Mouse (Mus musculus): ENCODE results near the gene D10Wsu102e. TPM values are rescaled to one million over a fixed set of nuclear protein-coding genes. Genes with fewer than 3 reads are reported as not detected.

D10Wsu102e gene
- 0.50 and 0.55 TPM in 2 replicates for polyA plus RNA-seq (2015; fragmentation: Nextera tagmentation; extraction: Ambion mirVana)

- WGBS = under 1% methylated on average over 29 of the region's 30 CpGs
- peak; percentile 99 for DNase-seq (ENCODE audit: low spot score)
- Histone ChIP-seq H3K9ac (ENCODE audit: low read depth, low read length) (peak within 1 kb of the TSS; percentile 87), H3K27ac (peak within 1 kb of the TSS; percentile 75), H3K4me3 (replicated peaks; ENCODE audit: low read depth, low read length) (peak within 1 kb of the TSS; percentile 90), H3K4me1 (replicated peaks; ENCODE audit: insufficient read depth, low read length) (peaks cover 4% of the 10 kb centered on the region; the same call in 1 of the 2 replicates), H3K4me2 (ENCODE audit: low read length) (peak within 1 kb of the TSS; percentile 85), H3K36me3 (ENCODE audit: insufficient read depth, low read length) (peaks cover 8% of the 10 kb centered on the region), H3K9me3 (replicated peaks; ENCODE audit: low read length) (no peaks in the 10 kb centered on the region), H3K27me3 (ENCODE audit: insufficient read depth, low read length) (no peaks in the 10 kb centered on the region)
- TF ChIP-seq CTCF (IDR thresholded peaks at IDR 0.05; ENCODE audit: low read depth) = no peak
- ATAC-seq (replicated peaks; ENCODE audit: low FRiP score, low read depth) = peak; percentile 97
These were observed at the start of gene D10Wsu102e for GRCm38 (mm10) chr10:83359956-83360355. D10Wsu102e (plus strand) TSS chr10:83360221.

- Histone ChIP-seq H3K9ac (ENCODE audit: low read depth, low read length) (no peak overlapping the region), H3K9me3 (replicated peaks; ENCODE audit: low read length) (no peaks in the 10 kb centered on the region), H3K36me3 (ENCODE audit: insufficient read depth, low read length) (no peaks in the 10 kb centered on the region), H3K4me2 (ENCODE audit: low read length) (no peak overlapping the region), H3K27me3 (ENCODE audit: insufficient read depth, low read length) (no peaks in the 10 kb centered on the region), H3K4me1 (replicated peaks; ENCODE audit: insufficient read depth, low read length) (no peaks in the 10 kb centered on the region), H3K27ac (no peak overlapping the region), H3K4me3 (replicated peaks; ENCODE audit: low read depth, low read length) (no peak overlapping the region)
- DNase-seq (ENCODE audit: low spot score) (no peak), ATAC-seq (replicated peaks; ENCODE audit: low FRiP score, low read depth) (no peak)
- no peak for TF ChIP-seq CTCF (IDR thresholded peaks at IDR 0.05; ENCODE audit: low read depth)
- 85% methylated on average over 7 of the region's 7 CpGs for WGBS
These were observed 49.7 kb upstream of the D10Wsu102e start for GRCm38 (mm10) chr10:83310356-83310755.

- H3K9me3 ChIP-seq (replicated peaks; ENCODE audit: low read length) = no peaks in the 10 kb centered on the region
- ATAC-seq (replicated peaks; ENCODE audit: low FRiP score, low read depth) = no peak
- H3K27ac ChIP-seq = no peak overlapping the region
- H3K9ac ChIP-seq (ENCODE audit: low read depth, low read length) = no peak overlapping the region
- H3K36me3 ChIP-seq (ENCODE audit: insufficient read depth, low read length) = no peaks in the 10 kb centered on the region
- no peaks in the 10 kb centered on the region for H3K27me3 ChIP-seq (ENCODE audit: insufficient read depth, low read length)
- no peaks in the 10 kb centered on the region for H3K4me1 ChIP-seq (replicated peaks; ENCODE audit: insufficient read depth, low read length)
- H3K4me2 ChIP-seq (ENCODE audit: low read length) = no peak overlapping the region
- no peak for DNase-seq (ENCODE audit: low spot score)
- no peak overlapping the region for H3K4me3 ChIP-seq (replicated peaks; ENCODE audit: low read depth, low read length)
- WGBS = 84% methylated on average over 5 of the region's 5 CpGs
- no peak for TF ChIP-seq CTCF (IDR thresholded peaks at IDR 0.05; ENCODE audit: low read depth)
These were observed 47.0 kb upstream of the D10Wsu102e start for GRCm38 (mm10) chr10:83313033-83313432.

- H3K4me1 ChIP-seq (replicated peaks; ENCODE audit: insufficient read depth, low read length) = no peaks in the 10 kb centered on the region
- 67% methylated on average over 6 of the region's 6 CpGs for WGBS
- no peak for ATAC-seq (replicated peaks; ENCODE audit: low FRiP score, low read depth)
- H3K9ac ChIP-seq (ENCODE audit: low read depth, low read length) = no peak overlapping the region
- H3K27ac ChIP-seq = no peak overlapping the region
- TF ChIP-seq CTCF (IDR thresholded peaks at IDR 0.05; ENCODE audit: low read depth) = no peak
- H3K9me3 ChIP-seq (replicated peaks; ENCODE audit: low read length) = no peaks in the 10 kb centered on the region
- H3K4me3 ChIP-seq (replicated peaks; ENCODE audit: low read depth, low read length) = no peak overlapping the region
- no peak overlapping the region for H3K4me2 ChIP-seq (ENCODE audit: low read length)
- DNase-seq (ENCODE audit: low spot score) = no peak
- no peaks in the 10 kb centered on the region for H3K36me3 ChIP-seq (ENCODE audit: insufficient read depth, low read length)
- H3K27me3 ChIP-seq (ENCODE audit: insufficient read depth, low read length) = no peaks in the 10 kb centered on the region
These were observed 39.6 kb upstream of the D10Wsu102e start for GRCm38 (mm10) chr10:83320396-83320795.

- Histone ChIP-seq H3K27ac (no peak overlapping the region), H3K4me3 (replicated peaks; ENCODE audit: low read depth, low read length) (no peak overlapping the region)
- WGBS = 88% methylated on average over 7 of the region's 7 CpGs
These were observed 39.2 kb upstream of the D10Wsu102e start for GRCm38 (mm10) chr10:83320870-83321269.

GRCm38 (mm10) chr10:83321528-83321927 lies 38.5 kb upstream of the D10Wsu102e start:
- H3K4me1 ChIP-seq (replicated peaks; ENCODE audit: insufficient read depth, low read length) = no peaks in the 10 kb centered on the region
- no peaks in the 10 kb centered on the region for H3K9me3 ChIP-seq (replicated peaks; ENCODE audit: low read length)
- DNase-seq (ENCODE audit: low spot score) (peak; percentile 11), ATAC-seq (replicated peaks; ENCODE audit: low FRiP score, low read depth) (no peak)
- no peak overlapping the region for H3K4me3 ChIP-seq (replicated peaks; ENCODE audit: low read depth, low read length)
- H3K27me3 ChIP-seq (ENCODE audit: insufficient read depth, low read length) = no peaks in the 10 kb centered on the region
- no peak for TF ChIP-seq CTCF (IDR thresholded peaks at IDR 0.05; ENCODE audit: low read depth)
- H3K27ac ChIP-seq = no peak overlapping the region
- no peak overlapping the region for H3K9ac ChIP-seq (ENCODE audit: low read depth, low read length)
- no peaks in the 10 kb centered on the region for H3K36me3 ChIP-seq (ENCODE audit: insufficient read depth, low read length)
- 68% methylated on average over 6 of the region's 6 CpGs for WGBS
- no peak overlapping the region for H3K4me2 ChIP-seq (ENCODE audit: low read length)

More at GRCm38 (mm10) chr10:83320870-83321269, 39.2 kb upstream of the D10Wsu102e start:
- no peaks in the 10 kb centered on the region for H3K27me3 ChIP-seq (ENCODE audit: insufficient read depth, low read length)
- H3K9me3 ChIP-seq (replicated peaks; ENCODE audit: low read length) = no peaks in the 10 kb centered on the region
- no peaks in the 10 kb centered on the region for H3K4me1 ChIP-seq (replicated peaks; ENCODE audit: insufficient read depth, low read length)
- no peaks in the 10 kb centered on the region for H3K36me3 ChIP-seq (ENCODE audit: insufficient read depth, low read length)
- no peak overlapping the region for H3K9ac ChIP-seq (ENCODE audit: low read depth, low read length)
- no peak for TF ChIP-seq CTCF (IDR thresholded peaks at IDR 0.05; ENCODE audit: low read depth)
- no peak for ATAC-seq (replicated peaks; ENCODE audit: low FRiP score, low read depth)
- H3K4me2 ChIP-seq (ENCODE audit: low read length) = no peak overlapping the region
- no peak for DNase-seq (ENCODE audit: low spot score)

GRCm38 (mm10) chr10:83322551-83323100 lies 37.4 kb upstream of the D10Wsu102e start:
- Histone ChIP-seq H3K4me3 (replicated peaks; ENCODE audit: low read depth, low read length) (no peak overlapping the region), H3K9ac (ENCODE audit: low read depth, low read length) (no peak overlapping the region), H3K36me3 (ENCODE audit: insufficient read depth, low read length) (no peaks in the 10 kb centered on the region), H3K27me3 (ENCODE audit: insufficient read depth, low read length) (no peaks in the 10 kb centered on the region), H3K4me2 (ENCODE audit: low read length) (no peak overlapping the region), H3K9me3 (replicated peaks; ENCODE audit: low read length) (no peaks in the 10 kb centered on the region), H3K4me1 (replicated peaks; ENCODE audit: insufficient read depth, low read length) (no peaks in the 10 kb centered on the region), H3K27ac (no peak overlapping the region)
- TF ChIP-seq CTCF (IDR thresholded peaks at IDR 0.05; ENCODE audit: low read depth) = no peak
- no peak for DNase-seq (ENCODE audit: low spot score)
- no peak for ATAC-seq (replicated peaks; ENCODE audit: low FRiP score, low read depth)
- WGBS = 44% methylated on average over 7 of the region's 7 CpGs

All from kidney, postnatal 0 days (tissue).